Mouse (Mus musculus) layer of hippocampus, adult 8-10 months (tissue): ENCODE measurements at regions not wholly inside any gene's neighbourhood (a gene's known extent, or its start where the extent isn't known, plus 50 kb on each side); places are given as distances from the start of the nearest gene placed in this dataset.
A peak's percentile ranks its signal among the peaks of the same experiment; 100 is the strongest.
"Not testable (repeated sequence)": the region's sequence is repeated elsewhere in the genome, so short reads cannot be mapped to it uniquely, and the experiment has no call there.

ENCODE experiments used
- DNase-seq, 2 experiments: peaks; one replicate each; pipeline ENCODE4 v3.0.0; 2022; ENCODE audit warnings: low spot score in 2 of 2

GRCm38 (mm10) chr9:27453476-27453875 is 56.9 kb downstream of the Spata19 start:
- DNase-seq = no peak

GRCm38 (mm10) chr9:27453924-27454652 is 57.5 kb downstream of the Spata19 start:
- peak; percentile 66 to 80 for DNase-seq

- DNase-seq = no peak
Observed at GRCm38 (mm10) chr9:27458335-27459040, 61.9 kb downstream of the Spata19 start.

- DNase-seq = no peak
Observed at GRCm38 (mm10) chr9:27461029-27461428, 64.4 kb downstream of the Spata19 start.

- DNase-seq = no peak
Observed at GRCm38 (mm10) chr9:27464006-27464405, 67.4 kb downstream of the Spata19 start.

- DNase-seq = peak; percentile 21 to 45
Observed at GRCm38 (mm10) chr9:27475468-27475867, 78.9 kb downstream of the Spata19 start.

- no peak for DNase-seq
Observed at GRCm38 (mm10) chr9:27476636-27477035, 80.0 kb downstream of the Spata19 start.

GRCm38 (mm10) chr9:27477079-27477687 is 80.6 kb downstream of the Spata19 start:
- no peak for DNase-seq

- DNase-seq = no peak
Observed at GRCm38 (mm10) chr9:27478346-27478745, 81.7 kb downstream of the Spata19 start.

- no peak for DNase-seq
Observed at GRCm38 (mm10) chr9:27501816-27502215, 105.2 kb downstream of the Spata19 start.

- peak; percentile 41 to 53 for DNase-seq
Observed at GRCm38 (mm10) chr9:27509157-27509556, 112.6 kb downstream of the Spata19 start.

- no peak for DNase-seq
Observed at GRCm38 (mm10) chr9:27509711-27510110, 113.1 kb downstream of the Spata19 start.

GRCm38 (mm10) chr9:27511161-27511560 is 114.6 kb downstream of the Spata19 start:
- peak; percentile 50 to 60 for DNase-seq

GRCm38 (mm10) chr9:27515427-27516110 is 119.0 kb downstream of the Spata19 start:
- no peak for DNase-seq

- no peak for DNase-seq
Observed at GRCm38 (mm10) chr9:27518031-27518430, 121.4 kb downstream of the Spata19 start.

GRCm38 (mm10) chr9:27519711-27520110 is 123.1 kb downstream of the Spata19 start:
- DNase-seq = no peak

- no peak for DNase-seq
Observed at GRCm38 (mm10) chr9:27521181-27521580, 124.6 kb downstream of the Spata19 start.

- DNase-seq = peak; percentile 26 to 45
Observed at GRCm38 (mm10) chr9:27526681-27527080, 130.1 kb downstream of the Spata19 start.

GRCm38 (mm10) chr9:27538480-27538879 is 141.9 kb downstream of the Spata19 start:
- DNase-seq = no peak

- DNase-seq = no peak
Observed at GRCm38 (mm10) chr9:27541585-27542151, 145.1 kb downstream of the Spata19 start.

- DNase-seq = not testable (repeated sequence)
Observed at GRCm38 (mm10) chr9:27554697-27555096, 158.1 kb downstream of the Spata19 start.
